Mouse (Mus musculus): ENCODE measurements around the gene Il17f. TPM values are rescaled to one million over a fixed set of nuclear protein-coding genes. Genes with fewer than 3 reads are reported as not detected.
"Not testable (repeated sequence)": the region's sequence is repeated elsewhere in the genome, so short reads cannot be mapped to it uniquely, and the experiment has no call there.

Il17f gene
- 0.45 and 0.72 TPM in 2 replicates for polyA plus RNA-seq (2012; rRNA removed)
- polyA plus RNA-seq (2014; fragmentation: Nextera tagmentation; extraction: Ambion mirVana) = not detected in 2 replicates

DNA sequence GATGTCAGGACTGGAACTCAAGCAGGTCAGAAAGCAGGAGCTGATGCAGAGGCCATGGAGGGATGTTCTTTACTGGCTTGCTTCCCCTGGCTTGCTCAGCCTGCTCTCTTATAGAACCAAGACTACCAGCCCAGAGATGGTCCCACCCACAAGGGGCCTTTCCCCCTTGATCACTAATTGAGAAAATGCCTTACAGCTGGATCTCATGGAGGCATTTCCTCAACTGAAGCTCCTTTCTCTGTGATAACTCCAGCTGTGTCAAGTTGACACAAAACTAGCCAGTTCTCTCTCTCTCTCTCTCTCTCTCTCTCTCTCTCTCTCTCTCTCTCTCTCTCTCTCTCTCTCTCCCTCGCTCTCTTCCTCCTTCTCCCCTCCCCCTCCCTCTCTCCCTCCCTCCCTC lies at the start of gene Il17f:
Gene Il17f, minus strand, starts transcription at position 101 of the 400 bp plus-strand sequence.
- 78% methylated on average over 1 of the region's 1 CpGs for WGBS
- H3K9ac ChIP-seq (ENCODE audit: low read depth, low read length, severe bottlenecking); DNase-seq (ENCODE audit: low spot score); H3K9me3 ChIP-seq (ENCODE audit: control insufficient read depth, low read length); H3K36me3 ChIP-seq (ENCODE audit: control insufficient read depth, insufficient read depth, low read length); H3K4me1 ChIP-seq (ENCODE audit: control insufficient read depth, insufficient read depth, low read length); H3K4me3 ChIP-seq (replicated peaks; ENCODE audit: low read length); H3K27me3 ChIP-seq (ENCODE audit: control insufficient read depth, insufficient read depth, low read length); H3K27ac ChIP-seq (replicated peaks; ENCODE audit: low read depth, low read length); ATAC-seq (ENCODE audit: low FRiP score, low read depth); H3K4me2 ChIP-seq (replicated peaks; ENCODE audit: low read depth, low read length, severe bottlenecking): not testable (repeated sequence)

DNA sequence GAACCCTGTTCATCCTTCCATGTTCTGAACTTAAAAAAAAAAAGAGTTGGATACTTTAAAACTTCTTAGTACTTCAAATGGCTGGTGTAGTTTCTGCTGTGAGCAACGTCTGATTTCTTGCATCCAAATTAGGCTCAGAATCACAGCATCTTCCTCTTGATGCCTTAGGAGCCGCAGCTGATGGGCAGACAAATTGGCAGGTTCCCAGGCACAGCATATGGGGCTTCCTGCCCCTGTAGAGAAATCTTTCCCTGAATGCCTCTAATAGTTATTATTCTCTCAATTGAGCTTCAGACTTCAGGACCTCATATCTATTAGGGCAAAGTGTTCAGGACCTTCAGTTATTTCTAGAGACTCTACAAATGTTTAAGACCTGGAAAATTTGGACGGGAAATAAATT lies 49.5 kb upstream of the Il17f start:
- H3K27me3 ChIP-seq (ENCODE audit: control insufficient read depth, insufficient read depth, low read length) = no peaks in the 10 kb centered on the region
- DNase-seq (ENCODE audit: low spot score) (no peak), ATAC-seq (ENCODE audit: low FRiP score, low read depth) (no peak)
- H3K27ac ChIP-seq (replicated peaks; ENCODE audit: low read depth, low read length) = no peak overlapping the region
- WGBS = 65% methylated on average over 3 of the region's 3 CpGs
- no peaks in the 10 kb centered on the region for H3K4me1 ChIP-seq (ENCODE audit: control insufficient read depth, insufficient read depth, low read length)
- no peaks in the 10 kb centered on the region for H3K9me3 ChIP-seq (ENCODE audit: control insufficient read depth, low read length)
- no peak overlapping the region for H3K9ac ChIP-seq (ENCODE audit: low read depth, low read length, severe bottlenecking)
- no peak for TF ChIP-seq POLR2A (IDR thresholded peaks at IDR 0.05; ENCODE audit: borderline replicate concordance, extremely low read depth, insufficient read depth, insufficient read length)
- no peak overlapping the region for H3K4me3 ChIP-seq (replicated peaks; ENCODE audit: low read length)
- H3K4me2 ChIP-seq (replicated peaks; ENCODE audit: low read depth, low read length, severe bottlenecking) = no peak overlapping the region
- H3K36me3 ChIP-seq (ENCODE audit: control insufficient read depth, insufficient read depth, low read length) = no peaks in the 10 kb centered on the region

DNA sequence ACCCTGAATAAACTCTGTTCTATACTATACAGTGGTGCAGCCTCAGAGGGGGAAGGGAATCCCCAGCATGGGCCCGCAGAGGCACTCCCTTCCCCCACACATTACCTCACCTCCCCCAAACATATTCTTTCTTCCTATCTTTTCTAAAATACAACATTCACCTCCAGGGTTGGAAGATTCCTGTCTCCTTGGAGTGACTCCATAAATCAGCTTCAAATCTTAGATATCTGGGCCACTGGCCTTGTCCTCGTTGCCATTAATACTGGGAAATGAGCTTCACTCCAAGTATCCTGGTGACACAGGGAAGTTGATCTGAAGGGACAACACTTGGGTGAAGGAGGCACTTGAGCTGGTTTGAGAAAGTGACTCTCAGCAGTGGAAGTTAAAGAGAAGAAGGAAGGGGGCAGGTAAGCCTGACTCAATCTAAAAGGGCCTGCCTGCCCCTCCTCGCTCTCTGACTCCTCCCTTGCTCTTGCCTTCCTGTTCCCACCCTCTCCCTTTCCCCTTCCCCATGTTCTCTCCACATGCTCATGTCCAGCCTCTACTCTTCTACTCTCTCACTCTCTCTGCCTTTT lies 46.2 kb upstream of the Il17f start:
- WGBS = 86% methylated on average over 3 of the region's 3 CpGs
- DNase-seq (ENCODE audit: low spot score) (no peak), ATAC-seq (ENCODE audit: low FRiP score, low read depth) (no peak)
- TF ChIP-seq POLR2A (IDR thresholded peaks at IDR 0.05; ENCODE audit: borderline replicate concordance, extremely low read depth, insufficient read depth, insufficient read length) = no peak
- H3K36me3 ChIP-seq (ENCODE audit: control insufficient read depth, insufficient read depth, low read length) = no peaks in the 10 kb centered on the region
- H3K4me1 ChIP-seq (ENCODE audit: control insufficient read depth, insufficient read depth, low read length) = no peaks in the 10 kb centered on the region
- H3K4me3 ChIP-seq (replicated peaks; ENCODE audit: low read length) = no peak overlapping the region
- no peak overlapping the region for H3K27ac ChIP-seq (replicated peaks; ENCODE audit: low read depth, low read length)
- no peak overlapping the region for H3K4me2 ChIP-seq (replicated peaks; ENCODE audit: low read depth, low read length, severe bottlenecking)
- no peaks in the 10 kb centered on the region for H3K9me3 ChIP-seq (ENCODE audit: control insufficient read depth, low read length)
- no peaks in the 10 kb centered on the region for H3K27me3 ChIP-seq (ENCODE audit: control insufficient read depth, insufficient read depth, low read length)
- H3K9ac ChIP-seq (ENCODE audit: low read depth, low read length, severe bottlenecking) = no peak overlapping the region

DNA sequence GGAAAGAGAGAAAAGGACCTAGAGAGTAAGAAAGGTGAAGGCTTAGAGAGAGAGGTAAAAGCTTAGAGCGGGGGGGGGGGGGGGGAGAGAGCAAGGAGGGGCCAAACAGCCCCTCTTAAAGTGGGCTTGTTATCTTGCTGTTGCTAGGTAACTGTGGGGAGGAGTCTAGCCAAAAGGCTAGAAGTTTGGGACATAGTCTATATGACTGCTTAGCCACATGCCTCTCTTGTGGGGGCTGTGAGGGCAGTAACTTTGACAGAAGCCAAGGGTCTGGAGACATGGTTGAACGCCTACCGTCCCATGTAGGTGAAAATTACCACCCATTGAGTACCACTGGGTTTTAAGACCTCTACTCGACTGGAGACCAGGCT lies 42.7 kb upstream of the Il17f start:
- DNase-seq (ENCODE audit: low spot score) (no peak), ATAC-seq (ENCODE audit: low FRiP score, low read depth) (no peak)
- Histone ChIP-seq H3K36me3 (ENCODE audit: control insufficient read depth, insufficient read depth, low read length) (no peaks in the 10 kb centered on the region), H3K4me3 (replicated peaks; ENCODE audit: low read length) (no peak overlapping the region), H3K27ac (replicated peaks; ENCODE audit: low read depth, low read length) (no peak overlapping the region), H3K4me1 (ENCODE audit: control insufficient read depth, insufficient read depth, low read length) (no peaks in the 10 kb centered on the region), H3K27me3 (ENCODE audit: control insufficient read depth, insufficient read depth, low read length) (no peaks in the 10 kb centered on the region), H3K9ac (ENCODE audit: low read depth, low read length, severe bottlenecking) (no peak overlapping the region), H3K4me2 (replicated peaks; ENCODE audit: low read depth, low read length, severe bottlenecking) (no peak overlapping the region), H3K9me3 (ENCODE audit: control insufficient read depth, low read length) (no peaks in the 10 kb centered on the region)
- WGBS = 74% methylated on average over 3 of the region's 4 CpGs
- no peak for TF ChIP-seq POLR2A (IDR thresholded peaks at IDR 0.05; ENCODE audit: borderline replicate concordance, extremely low read depth, insufficient read depth, insufficient read length)

DNA sequence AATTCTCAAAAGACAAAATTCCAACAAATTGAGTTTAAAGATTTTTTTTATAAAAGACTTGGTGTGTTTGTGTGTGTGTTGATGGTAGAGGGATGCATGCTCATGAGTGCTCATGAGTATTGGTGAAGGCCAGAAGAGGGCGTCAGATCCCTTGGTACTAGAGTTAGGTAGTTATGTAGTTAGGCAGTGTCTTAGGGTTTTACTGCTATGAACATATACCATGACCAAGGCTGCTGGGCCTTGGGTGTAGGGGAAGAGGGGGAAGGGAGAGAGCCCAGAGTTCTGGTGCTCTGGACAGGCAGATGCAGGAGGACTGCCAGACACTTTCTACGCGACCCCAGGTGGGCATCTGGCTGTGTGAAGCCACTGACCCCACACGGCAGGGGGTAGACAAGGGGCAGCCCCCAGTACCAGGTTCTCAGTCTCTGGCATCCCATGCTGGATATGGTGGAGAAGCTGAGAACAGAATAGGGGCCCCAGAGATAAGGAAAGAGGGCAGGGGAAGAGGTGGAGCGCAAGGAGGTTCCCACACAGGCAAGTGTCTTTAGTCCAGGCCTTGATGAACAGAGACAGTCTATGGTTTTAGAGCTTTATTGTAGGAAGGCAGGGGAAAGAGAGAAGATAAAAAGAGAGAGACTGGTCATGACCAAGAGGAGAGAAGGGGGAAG lies 42.2 kb upstream of the Il17f start:
- ATAC-seq (ENCODE audit: low FRiP score, low read depth) (no peak), DNase-seq (ENCODE audit: low spot score) (no peak)
- Histone ChIP-seq H3K27ac (replicated peaks; ENCODE audit: low read depth, low read length) (no peak overlapping the region), H3K27me3 (ENCODE audit: control insufficient read depth, insufficient read depth, low read length) (no peaks in the 10 kb centered on the region), H3K9me3 (ENCODE audit: control insufficient read depth, low read length) (no peaks in the 10 kb centered on the region), H3K4me1 (ENCODE audit: control insufficient read depth, insufficient read depth, low read length) (no peaks in the 10 kb centered on the region), H3K36me3 (ENCODE audit: control insufficient read depth, insufficient read depth, low read length) (no peaks in the 10 kb centered on the region), H3K4me3 (replicated peaks; ENCODE audit: low read length) (no peak overlapping the region), H3K9ac (ENCODE audit: low read depth, low read length, severe bottlenecking) (no peak overlapping the region), H3K4me2 (replicated peaks; ENCODE audit: low read depth, low read length, severe bottlenecking) (no peak overlapping the region)
- WGBS = 68% methylated on average over 5 of the region's 5 CpGs
- TF ChIP-seq POLR2A (IDR thresholded peaks at IDR 0.05; ENCODE audit: borderline replicate concordance, extremely low read depth, insufficient read depth, insufficient read length) = no peak

All from limb, embryonic 14.5 days (tissue).